Mouse (Mus musculus) adrenal gland, postnatal 25 days (tissue): ENCODE results near the gene Tra2b. TPM values are rescaled to one million over a fixed set of nuclear protein-coding genes. Genes with fewer than 3 reads are reported as not detected.
"Not testable (repeated sequence)": the region's sequence is repeated elsewhere in the genome, so short reads cannot be mapped to it uniquely, and the experiment has no call there.

Source experiments
- DNase-seq: peaks from one replicate; pipeline ENCODE4 v3.0.0; 2021; ENCODE audit warnings: mixed read lengths
- long read RNA-seq: library from polyadenylated mRNA; stranded (forward); transcript quantifications from one replicate; pipeline ENCODE4 v2.0.0, GENCODE M21; 2021
- total RNA-seq: library from RNA; stranded (reverse); gene quantifications from 2 replicates; pipeline ENCODE4 v1.2.3, GENCODE M21; 2021

Gene Tra2b
- total RNA-seq = 103 and 117 TPM in 2 replicates
- long read RNA-seq, transcript Tra2b-204 (9 exons, 3,403 nt) = major isoform, 62 of 91 reads
- long read RNA-seq, partial matches to known transcripts = 10 of 91 reads
- long read RNA-seq, other reads (novel, unspliced or antisense) = 14 of 91 reads

GRCm38 (mm10) chr16:22265849-22266376, at the start of gene Tra2b:
Tra2b (minus strand) TSS chr16:22266005.
- DNase-seq = peak; percentile 96

DNA sequence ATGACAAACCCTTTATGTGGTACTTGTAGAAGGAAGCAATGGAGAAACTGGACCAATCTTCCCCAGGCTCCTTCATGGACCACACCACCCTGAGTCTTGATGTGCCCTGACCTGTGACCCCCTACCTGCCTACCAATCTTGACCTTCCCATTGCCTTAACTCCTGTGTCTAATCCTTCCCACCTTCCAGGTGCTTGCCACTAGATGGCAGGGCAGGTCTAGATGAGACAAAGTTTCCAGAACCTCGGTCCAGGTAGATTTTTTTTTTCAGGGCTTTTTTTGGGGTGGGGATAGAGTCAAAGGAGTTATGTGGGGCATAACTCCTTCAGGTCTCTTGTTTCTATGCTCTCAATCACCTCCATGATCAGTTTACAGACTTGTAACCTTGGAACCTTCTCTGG, 44.8 kb upstream of the Tra2b start:
- peak; percentile 38 for DNase-seq

- peak; percentile 77 for DNase-seq
These were observed 36.8 kb upstream of the Tra2b start for GRCm38 (mm10) chr16:22302606-22303005.

DNA sequence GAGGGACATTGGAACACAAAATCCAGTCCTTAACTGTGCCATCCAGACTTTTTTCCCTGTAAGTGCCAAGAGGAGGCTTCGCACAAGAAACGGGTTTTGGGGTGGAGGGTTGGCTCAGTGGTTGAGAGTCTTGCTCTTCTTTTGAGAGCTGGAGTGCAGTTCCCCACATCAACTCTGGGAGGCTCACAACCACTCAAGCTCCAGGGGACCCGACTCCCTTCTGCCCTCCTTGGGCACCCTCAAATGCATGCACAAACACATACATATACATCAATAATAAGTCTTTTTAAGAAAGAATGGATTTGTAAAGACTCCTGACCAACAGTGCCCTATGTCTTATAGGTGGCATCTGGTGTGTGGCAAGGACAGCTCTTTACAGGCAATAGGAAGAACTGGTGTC, 35.6 kb upstream of the Tra2b start:
- no peak for DNase-seq

DNA sequence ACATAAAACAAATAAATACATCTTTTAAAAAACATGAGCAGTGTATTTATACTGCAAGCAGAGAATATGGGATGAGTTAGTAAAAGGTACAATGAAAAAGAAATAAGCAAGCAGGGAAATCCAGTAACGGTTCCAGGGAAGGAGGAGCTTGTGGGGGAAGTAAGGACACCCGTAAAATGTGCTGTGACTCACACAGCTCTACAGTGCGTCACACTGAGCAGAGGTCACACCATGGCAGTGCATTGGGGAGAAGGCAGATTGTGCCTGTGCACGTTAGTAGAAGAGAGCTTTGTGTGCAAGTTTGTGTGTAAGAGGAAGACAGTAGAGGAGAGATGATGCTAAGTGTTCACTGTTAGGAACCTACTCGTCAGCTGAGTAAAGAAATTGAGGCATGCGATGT, 31.1 kb upstream of the Tra2b start:
- DNase-seq = peak; percentile 10

GRCm38 (mm10) chr16:22294812-22295211, 29.0 kb upstream of the Tra2b start:
- not testable (repeated sequence) for DNase-seq

- DNase-seq = no peak
These were observed 27.8 kb upstream of the Tra2b start for GRCm38 (mm10) chr16:22293600-22293999.

DNA sequence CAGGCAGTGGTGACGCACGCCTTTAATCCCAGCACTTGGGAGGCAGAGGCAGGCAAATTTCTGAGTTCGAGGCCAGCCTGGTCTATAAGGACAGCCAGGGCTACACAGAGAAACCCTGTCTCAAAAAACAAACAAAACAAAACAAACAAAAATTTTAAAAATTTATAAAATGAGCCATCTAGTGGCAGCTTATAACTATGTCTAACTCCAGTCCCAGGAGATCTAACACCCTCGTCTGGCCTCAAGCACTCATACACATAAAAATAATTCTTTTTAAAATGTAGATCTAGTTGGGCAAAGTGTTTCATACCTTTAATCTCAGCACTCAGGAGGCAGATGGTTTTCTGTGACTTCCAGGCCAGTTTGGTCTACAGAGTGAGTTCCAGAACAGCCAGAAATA, 26.6 kb upstream of the Tra2b start:
- no peak for DNase-seq

DNA sequence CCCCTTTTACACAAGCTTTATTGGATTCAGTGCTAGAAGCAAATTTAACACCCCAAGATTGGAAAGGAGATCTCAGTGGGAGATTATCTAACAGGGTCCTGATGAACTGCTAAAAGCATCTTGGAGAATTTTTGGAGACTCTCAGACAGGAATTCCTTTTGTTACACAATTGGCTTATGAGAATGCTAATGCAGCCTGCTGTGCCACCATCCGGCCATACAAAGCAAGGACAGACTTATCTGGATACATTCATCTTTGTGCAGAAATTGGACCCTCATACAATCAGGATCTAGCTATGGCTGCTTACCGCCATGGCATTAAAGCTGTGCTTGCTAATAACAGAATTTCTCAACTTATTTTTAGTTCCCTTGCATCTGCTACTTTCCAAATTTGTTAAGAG, 23.8 kb upstream of the Tra2b start:
- no peak for DNase-seq

GRCm38 (mm10) chr16:22286996-22287395, 21.2 kb upstream of the Tra2b start:
- DNase-seq = no peak

DNA sequence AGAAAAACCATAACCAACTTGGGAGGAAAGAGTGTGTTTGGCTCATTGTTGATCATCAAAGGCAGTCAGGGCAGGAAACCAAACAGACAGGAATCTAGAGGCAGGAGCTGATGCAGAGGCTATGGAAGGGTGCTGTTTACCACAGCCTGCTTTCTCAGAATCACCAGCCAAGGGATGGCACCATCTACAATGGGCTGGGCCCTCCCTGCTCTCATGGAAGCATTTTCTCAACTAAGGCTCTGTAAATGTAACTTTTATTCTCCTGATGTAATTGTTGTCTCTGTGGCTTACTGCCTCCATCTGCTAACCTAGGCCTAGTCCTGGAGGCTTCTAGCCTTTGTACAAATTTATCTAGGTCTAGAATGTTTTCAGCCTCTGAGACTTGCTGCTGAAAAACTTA, 10.7 kb upstream of the Tra2b start:
- no peak for DNase-seq

DNA sequence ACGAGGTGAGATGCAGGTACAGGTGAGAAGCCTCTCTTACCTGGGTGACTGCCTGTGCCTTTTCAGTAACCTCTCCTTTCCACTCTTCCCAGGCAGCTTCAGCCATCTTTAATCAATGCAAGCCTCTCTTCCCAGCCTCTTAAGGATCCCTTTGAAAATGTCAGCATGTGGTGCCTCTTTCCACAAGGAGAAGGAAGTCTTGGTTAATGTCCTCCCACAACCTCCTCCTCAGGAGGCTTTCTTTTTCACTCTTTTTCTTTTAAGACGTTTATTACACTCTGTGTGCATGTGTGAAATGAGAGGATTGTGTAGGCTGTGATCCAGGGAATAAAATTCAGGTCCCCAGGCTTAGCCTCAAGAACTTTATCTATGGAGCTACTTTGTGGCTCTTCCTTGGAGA, 9.3 kb upstream of the Tra2b start:
- DNase-seq = no peak

GRCm38 (mm10) chr16:22270491-22270890, 4.7 kb upstream of the Tra2b start:
- no peak for DNase-seq

- no peak for DNase-seq
These were observed 579 bp upstream of the Tra2b start for GRCm38 (mm10) chr16:22266384-22266783.

GRCm38 (mm10) chr16:22264962-22265848, 600 bp downstream of the Tra2b start:
- DNase-seq = peak; percentile 90

DNA sequence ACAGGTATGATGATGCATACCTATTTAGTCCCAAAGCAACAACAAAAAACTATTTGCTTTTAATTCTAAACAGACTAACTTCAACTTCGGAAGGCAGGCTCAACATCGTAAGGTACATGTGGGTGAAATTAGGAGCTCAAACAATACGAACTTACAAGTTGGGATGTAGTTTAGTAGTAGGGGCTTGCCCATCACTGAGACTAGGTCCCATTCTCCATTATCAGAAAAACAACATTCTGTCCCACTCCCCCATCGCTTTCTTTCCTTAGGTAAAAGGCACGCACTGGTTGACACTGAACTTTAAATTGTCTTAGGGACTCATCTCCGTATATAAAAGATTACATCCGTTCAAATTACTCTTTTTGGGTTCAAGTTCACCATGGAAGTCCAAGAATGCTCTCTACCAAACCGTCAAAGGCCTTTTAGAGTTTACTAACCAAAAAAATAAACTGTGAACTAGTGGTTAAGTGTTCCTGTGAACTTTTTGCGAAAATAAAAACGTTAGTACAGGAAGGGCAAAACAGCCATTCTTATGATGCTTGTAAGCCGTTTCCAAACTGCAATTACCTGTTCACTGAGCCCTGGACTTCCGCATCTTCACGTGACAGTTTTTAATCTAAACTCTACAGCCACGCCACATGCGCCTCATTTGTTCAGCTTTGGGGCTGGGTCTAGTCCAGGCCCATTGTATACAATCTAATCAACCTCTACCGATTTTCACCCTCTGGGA, 1.4 kb downstream of the Tra2b start:
- DNase-seq = peak; percentile 6

DNA sequence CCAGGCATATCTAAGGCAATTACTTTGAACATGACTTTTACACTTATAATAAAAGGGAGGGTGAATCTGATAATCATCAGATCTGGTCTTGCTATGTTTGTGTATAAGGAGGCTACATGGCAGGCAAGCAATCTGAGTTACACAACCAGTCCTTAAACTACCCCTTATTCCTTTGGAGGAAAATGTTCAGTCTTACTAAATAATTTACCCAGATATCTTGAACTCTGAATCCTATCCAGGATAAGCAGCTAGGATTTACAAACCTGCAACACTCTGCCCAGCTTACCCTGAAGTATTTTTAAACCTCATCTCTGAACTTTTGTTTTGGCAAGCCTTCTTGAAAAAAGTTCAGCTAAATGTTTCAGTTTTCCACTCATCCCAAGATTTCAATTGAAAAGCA, 2.7 kb downstream of the Tra2b start:
- DNase-seq = no peak

GRCm38 (mm10) chr16:22261563-22261962, 4.2 kb downstream of the Tra2b start:
- no peak for DNase-seq

GRCm38 (mm10) chr16:22260423-22261143, 5.2 kb downstream of the Tra2b start:
- no peak for DNase-seq

GRCm38 (mm10) chr16:22252255-22252654, 13.6 kb downstream of the Tra2b start:
- not testable (repeated sequence) for DNase-seq

GRCm38 (mm10) chr16:22250307-22250706, 15.5 kb downstream of the Tra2b start:
- no peak for DNase-seq

- no peak for DNase-seq
These were observed 16.1 kb downstream of the Tra2b start for GRCm38 (mm10) chr16:22249754-22250153.
